Mouse (Mus musculus): ENCODE results near the gene Hmbs. TPM values are rescaled to one million over a fixed set of nuclear protein-coding genes. Genes with fewer than 3 reads are reported as not detected.

The Hmbs gene
- total and polyA plus RNA-seq, 3 experiments: 65.1 to 74.0 (median 73.7) TPM

GRCm38 (mm10) chr9:44389273-44389672 lies 45.2 kb upstream of the Hmbs start:
- H3K4me2 ChIP-seq (ENCODE audit: insufficient read depth, low read depth, poor library complexity, severe bottlenecking): no peak overlapping the region
- DNase-seq (ENCODE audit: extremely low read depth): peak; percentile 61
- peaks cover 0 to 6% of the 10 kb centered on the region in 2 experiments; a peak in 1 of 4 replicates for H3K4me1 ChIP-seq (ENCODE audit: control insufficient read depth in 1 of 2, insufficient read depth in 2 of 2)
- H3K79me2 ChIP-seq (replicated peaks; ENCODE audit: control insufficient read depth, extremely low read depth, insufficient read depth, poor library complexity, severe bottlenecking): no peaks in the 10 kb centered on the region
- dilution Hi-C loops (cut with MboI; ENCODE audit: extremely low pct_ligation_motif_present, extremely low pct_unique_long_range_greater_than_20kb, low sequenced_read_pairs): no loop called here
- no peaks in the 10 kb centered on the region for H3K27me3 ChIP-seq (replicated peaks)
- no peak overlapping the region for H3K27ac ChIP-seq (ENCODE audit: insufficient read depth, low read depth)
- in situ Hi-C loops (cut with MboI; ENCODE audit: low pct_ligation_motif_present, low pct_unique_long_range_greater_than_20kb, low sequenced_read_pairs): no loop called here
- H3K36me3 ChIP-seq (replicated peaks in 1 of 2; ENCODE audit: control insufficient read depth in 1 of 2, insufficient read depth in 1 of 2, low read length in 1 of 2): peaks cover 66 to 86% of the 10 kb centered on the region in 2 experiments
- H3K4me3 ChIP-seq (replicated peaks in 1 of 3; ENCODE audit: low read depth in 2 of 3, low read length in 2 of 3, poor library complexity in 1 of 3): no peak overlapping the region
- TF ChIP-seq MAFK (IDR thresholded peaks at IDR 0.05; ENCODE audit: insufficient replicate concordance, low read length): no peak
- peak; percentile 55 for TF ChIP-seq SMC3 (IDR thresholded peaks at IDR 0.05; ENCODE audit: low read depth, low read length)
- TF ChIP-seq ZMIZ1 (IDR thresholded peaks at IDR 0.05; ENCODE audit: low read depth, low read length): no peak
- peak; percentile 44 for TF ChIP-seq RAD21 (IDR thresholded peaks at IDR 0.05; ENCODE audit: low read depth, low read length)
- TF ChIP-seq CTCF (conservative IDR thresholded peaks at IDR 0.05 in 1 of 2, IDR thresholded peaks at IDR 0.05 in 1 of 2; ENCODE audit: low read depth in 2 of 2, low read length in 2 of 2): peak; percentile 48 to 76
- TF ChIP-seq CHD2 (IDR thresholded peaks at IDR 0.05; ENCODE audit: low read length): no peak
- no peaks in the 10 kb centered on the region for H3K9me3 ChIP-seq (replicated peaks; ENCODE audit: low read length)
- H3K9ac ChIP-seq (ENCODE audit: insufficient read depth, low read depth): no peak overlapping the region

GRCm38 (mm10) chr9:44387221-44387620 lies 43.2 kb upstream of the Hmbs start:
- Histone ChIP-seq H3K9ac (ENCODE audit: insufficient read depth, low read depth) (no peak overlapping the region), H3K27ac (ENCODE audit: insufficient read depth, low read depth) (no peak overlapping the region), H3K4me2 (ENCODE audit: insufficient read depth, low read depth, poor library complexity, severe bottlenecking) (no peak overlapping the region), H3K4me1 (ENCODE audit: control insufficient read depth in 1 of 2, insufficient read depth in 2 of 2) (no peaks in the 10 kb centered on the region), H3K36me3 (replicated peaks in 1 of 2; ENCODE audit: control insufficient read depth in 1 of 2, insufficient read depth in 1 of 2, low read length in 1 of 2) (peaks cover 83 to 97% of the 10 kb centered on the region in 2 experiments), H3K9me3 (replicated peaks; ENCODE audit: low read length) (no peaks in the 10 kb centered on the region), H3K79me2 (replicated peaks; ENCODE audit: control insufficient read depth, extremely low read depth, insufficient read depth, poor library complexity, severe bottlenecking) (no peaks in the 10 kb centered on the region; the same call in 1 of the 2 replicates), H3K27me3 (replicated peaks) (no peaks in the 10 kb centered on the region), H3K4me3 (replicated peaks in 1 of 3; ENCODE audit: low read depth in 2 of 3, low read length in 2 of 3, poor library complexity in 1 of 3) (no peak overlapping the region)
- dilution Hi-C loops (cut with MboI; ENCODE audit: extremely low pct_ligation_motif_present, extremely low pct_unique_long_range_greater_than_20kb, low sequenced_read_pairs): no loop called here
- in situ Hi-C loops (cut with MboI; ENCODE audit: low pct_ligation_motif_present, low pct_unique_long_range_greater_than_20kb, low sequenced_read_pairs): no loop called here
- no peak for TF ChIP-seq KAT2A (IDR thresholded peaks at IDR 0.05; ENCODE audit: insufficient replicate concordance, low read length)
- DNase-seq (ENCODE audit: extremely low read depth): no peak

- Histone ChIP-seq H3K9ac (ENCODE audit: insufficient read depth, low read depth) (no peak overlapping the region), H3K36me3 (replicated peaks in 1 of 2; ENCODE audit: control insufficient read depth in 1 of 2, insufficient read depth in 1 of 2, low read length in 1 of 2) (peaks cover 80 to 93% of the 10 kb centered on the region in 2 experiments), H3K4me1 (ENCODE audit: control insufficient read depth in 1 of 2, insufficient read depth in 2 of 2) (peaks cover 7 to 19% of the 10 kb centered on the region in 2 experiments), H3K4me2 (ENCODE audit: insufficient read depth, low read depth, poor library complexity, severe bottlenecking) (no peak overlapping the region), H3K79me2 (replicated peaks; ENCODE audit: control insufficient read depth, extremely low read depth, insufficient read depth, poor library complexity, severe bottlenecking) (peaks cover 17% of the 10 kb centered on the region), H3K4me3 (replicated peaks in 1 of 3; ENCODE audit: low read depth in 2 of 3, low read length in 2 of 3, poor library complexity in 1 of 3) (no peak overlapping the region), H3K9me3 (replicated peaks; ENCODE audit: low read length) (no peaks in the 10 kb centered on the region), H3K27ac (ENCODE audit: insufficient read depth, low read depth) (no peak overlapping the region), H3K27me3 (replicated peaks) (no peaks in the 10 kb centered on the region)
- no peak for DNase-seq (ENCODE audit: extremely low read depth)
- in situ Hi-C loops (cut with MboI; ENCODE audit: low pct_ligation_motif_present, low pct_unique_long_range_greater_than_20kb, low sequenced_read_pairs) (no loop called here), dilution Hi-C loops (cut with MboI; ENCODE audit: extremely low pct_ligation_motif_present, extremely low pct_unique_long_range_greater_than_20kb, low sequenced_read_pairs) (no loop called here)
- no peak for TF ChIP-seq KAT2A (IDR thresholded peaks at IDR 0.05; ENCODE audit: insufficient replicate concordance, low read length)
- no peak for TF ChIP-seq POLR2A (IDR thresholded peaks at IDR 0.05; ENCODE audit: low read depth, low read length)
- TF ChIP-seq ZKSCAN1 (IDR thresholded peaks at IDR 0.05; ENCODE audit: borderline replicate concordance, low read depth, low read length): no peak
- no peak for TF ChIP-seq SMC3 (IDR thresholded peaks at IDR 0.05; ENCODE audit: low read depth, low read length)
- TF ChIP-seq ZMIZ1 (IDR thresholded peaks at IDR 0.05; ENCODE audit: low read depth, low read length): no peak
- no peak for TF ChIP-seq MAFK (IDR thresholded peaks at IDR 0.05; ENCODE audit: insufficient replicate concordance, low read length)
- no peak for TF ChIP-seq ZC3H11A (IDR thresholded peaks at IDR 0.05; ENCODE audit: low read depth, low read length)
- TF ChIP-seq ZNF384 (IDR thresholded peaks at IDR 0.05; ENCODE audit: low read depth, low read length): no peak
- TF ChIP-seq PAX5 (IDR thresholded peaks at IDR 0.05; ENCODE audit: low read length): no peak
- TF ChIP-seq USF2 (conservative IDR thresholded peaks at IDR 0.05; ENCODE audit: low read depth, low read length): no peak
- no peak for TF ChIP-seq GABPA (IDR thresholded peaks at IDR 0.05; ENCODE audit: insufficient replicate concordance, low read depth, low read length)
- TF ChIP-seq RCOR1 (conservative IDR thresholded peaks at IDR 0.05; ENCODE audit: low read depth, low read length): no peak
- TF ChIP-seq ETS1 (conservative IDR thresholded peaks at IDR 0.05; ENCODE audit: low read depth, low read length): no peak
- no peak for TF ChIP-seq TCF12 (IDR thresholded peaks at IDR 0.05; ENCODE audit: low read depth, low read length)
- TF ChIP-seq NELFE (IDR thresholded peaks at IDR 0.05; ENCODE audit: low read depth, low read length): no peak
- no peak for TF ChIP-seq JUND (conservative IDR thresholded peaks at IDR 0.05; ENCODE audit: low read depth, low read length)
Observed at GRCm38 (mm10) chr9:44384596-44384995, 40.6 kb upstream of the Hmbs start.

Measured in CH12.LX (cell line).